Mouse (Mus musculus): ENCODE measurements at regions not wholly inside any gene's neighbourhood (a gene's known extent, or its start where the extent isn't known, plus 50 kb on each side); places are given as distances from the start of the nearest gene placed in this dataset.

GRCm38 (mm10) chr2:178967584-178968365, 474.5 kb upstream of the Cdh4 start:
- Histone ChIP-seq H3K27me3 (ENCODE audit: control insufficient read depth, insufficient read depth, low read length) (no peaks in the 10 kb centered on the region), H3K36me3 (ENCODE audit: control insufficient read depth, insufficient read depth, low read length) (no peaks in the 10 kb centered on the region), H3K4me1 (replicated peaks; ENCODE audit: control insufficient read depth, insufficient read depth) (no peaks in the 10 kb centered on the region), H3K9me3 (ENCODE audit: control insufficient read depth, low read length) (no peaks in the 10 kb centered on the region), H3K4me2 (replicated peaks; ENCODE audit: low read depth) (no peak overlapping the region), H3K9ac (ENCODE audit: low read length) (no peak overlapping the region), H3K4me3 (ENCODE audit: low read depth, low read length) (no peak overlapping the region), H3K27ac (replicated peaks) (no peak overlapping the region)
- ATAC-seq (ENCODE audit: low FRiP score, low TSS enrichment) (no peak), DNase-seq (ENCODE audit: low spot score) (no peak)
- 81% methylated on average over 11 of the region's 11 CpGs for WGBS
- TF ChIP-seq EP300 (optimal IDR thresholded peaks at IDR 0.05) (no peak), CTCF (IDR thresholded peaks at IDR 0.05; ENCODE audit: low read depth) (no peak)

DNA sequence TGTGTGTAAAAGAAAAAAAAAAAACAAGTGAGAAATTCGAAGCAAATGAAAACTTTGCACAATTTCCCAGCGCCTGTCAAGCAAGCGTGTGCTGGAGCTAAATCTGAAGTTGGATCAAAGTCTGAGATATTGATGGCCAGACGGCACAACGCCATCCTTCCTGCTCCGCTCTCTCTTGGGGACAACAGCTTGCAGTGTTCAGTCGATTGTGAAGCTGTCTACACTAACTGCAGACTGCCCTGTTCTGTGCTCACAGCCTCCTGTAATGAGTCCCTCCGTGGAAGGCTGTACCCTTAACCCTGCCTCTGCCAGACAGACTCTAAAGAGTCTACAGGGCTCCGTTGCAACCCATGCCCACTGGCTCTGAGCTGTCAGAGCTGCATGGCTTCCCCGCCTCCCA, 472.5 kb upstream of the Cdh4 start:
- Histone ChIP-seq H3K9me3 (ENCODE audit: control insufficient read depth, low read length) (no peaks in the 10 kb centered on the region), H3K36me3 (ENCODE audit: control insufficient read depth, insufficient read depth, low read length) (no peaks in the 10 kb centered on the region), H3K9ac (ENCODE audit: low read length) (no peak overlapping the region), H3K4me2 (replicated peaks; ENCODE audit: low read depth) (no peak overlapping the region), H3K27ac (replicated peaks) (no peak overlapping the region), H3K27me3 (ENCODE audit: control insufficient read depth, insufficient read depth, low read length) (no peaks in the 10 kb centered on the region), H3K4me1 (replicated peaks; ENCODE audit: control insufficient read depth, insufficient read depth) (no peaks in the 10 kb centered on the region), H3K4me3 (ENCODE audit: low read depth, low read length) (no peak overlapping the region)
- DNase-seq (ENCODE audit: low spot score) (no peak), ATAC-seq (ENCODE audit: low FRiP score, low TSS enrichment) (no peak)
- no peak for TF ChIP-seq CTCF (IDR thresholded peaks at IDR 0.05; ENCODE audit: low read depth)
- TF ChIP-seq EP300 (optimal IDR thresholded peaks at IDR 0.05): no peak
- 75% methylated on average over 10 of the region's 10 CpGs for WGBS

DNA sequence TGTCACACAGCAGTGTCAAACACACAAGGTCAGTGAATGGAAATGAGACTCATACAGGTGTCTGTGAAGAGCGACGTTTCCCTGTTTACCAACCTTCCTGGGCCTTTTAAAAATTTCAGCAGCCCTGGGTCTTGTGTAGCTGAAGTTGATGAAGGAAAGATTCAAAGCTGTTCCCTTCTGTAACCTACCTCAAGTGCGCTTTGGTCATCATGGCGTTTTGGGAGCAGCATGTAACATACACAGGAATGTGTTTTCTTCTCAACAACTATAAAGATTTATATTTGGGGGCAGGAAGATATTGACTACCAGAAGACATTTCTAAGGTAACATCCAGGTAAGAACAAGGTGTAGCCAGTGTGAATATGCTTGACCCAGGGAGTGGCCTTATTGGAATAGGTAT, 466.9 kb upstream of the Cdh4 start:
- Histone ChIP-seq H3K9ac (ENCODE audit: low read length) (no peak overlapping the region), H3K4me2 (replicated peaks; ENCODE audit: low read depth) (no peak overlapping the region), H3K9me3 (ENCODE audit: control insufficient read depth, low read length) (no peaks in the 10 kb centered on the region), H3K4me1 (replicated peaks; ENCODE audit: control insufficient read depth, insufficient read depth) (no peaks in the 10 kb centered on the region), H3K27ac (replicated peaks) (no peak overlapping the region), H3K36me3 (ENCODE audit: control insufficient read depth, insufficient read depth, low read length) (no peaks in the 10 kb centered on the region), H3K4me3 (ENCODE audit: low read depth, low read length) (no peak overlapping the region), H3K27me3 (ENCODE audit: control insufficient read depth, insufficient read depth, low read length) (no peaks in the 10 kb centered on the region)
- no peak for DNase-seq (ENCODE audit: low spot score)
- no peak for TF ChIP-seq EP300 (optimal IDR thresholded peaks at IDR 0.05)
- WGBS: 88% methylated on average over 4 of the region's 4 CpGs
- ATAC-seq (ENCODE audit: low FRiP score, low TSS enrichment): no peak

- no peaks in the 10 kb centered on the region for H3K9me3 ChIP-seq (ENCODE audit: control insufficient read depth, low read length)
- no peak for DNase-seq (ENCODE audit: low spot score)
- no peaks in the 10 kb centered on the region for H3K27me3 ChIP-seq (ENCODE audit: control insufficient read depth, insufficient read depth, low read length)
- no peaks in the 10 kb centered on the region for H3K36me3 ChIP-seq (ENCODE audit: control insufficient read depth, insufficient read depth, low read length)
- TF ChIP-seq EP300 (optimal IDR thresholded peaks at IDR 0.05) (no peak), CTCF (IDR thresholded peaks at IDR 0.05; ENCODE audit: low read depth) (no peak)
- WGBS: 71% methylated on average over 6 of the region's 6 CpGs
- no peak overlapping the region for H3K4me2 ChIP-seq (replicated peaks; ENCODE audit: low read depth)
- no peak overlapping the region for H3K27ac ChIP-seq (replicated peaks)
- ATAC-seq (ENCODE audit: low FRiP score, low TSS enrichment): no peak
- no peak overlapping the region for H3K4me3 ChIP-seq (ENCODE audit: low read depth, low read length)
- H3K4me1 ChIP-seq (replicated peaks; ENCODE audit: control insufficient read depth, insufficient read depth): no peaks in the 10 kb centered on the region
- H3K9ac ChIP-seq (ENCODE audit: low read length): no peak overlapping the region
Measured at GRCm38 (mm10) chr2:178976046-178976445, 466.2 kb upstream of the Cdh4 start.

GRCm38 (mm10) chr2:178976495-178976894, 465.7 kb upstream of the Cdh4 start:
- Histone ChIP-seq H3K27me3 (ENCODE audit: control insufficient read depth, insufficient read depth, low read length) (no peaks in the 10 kb centered on the region), H3K4me1 (replicated peaks; ENCODE audit: control insufficient read depth, insufficient read depth) (no peaks in the 10 kb centered on the region), H3K9me3 (ENCODE audit: control insufficient read depth, low read length) (no peaks in the 10 kb centered on the region), H3K9ac (ENCODE audit: low read length) (no peak overlapping the region), H3K36me3 (ENCODE audit: control insufficient read depth, insufficient read depth, low read length) (no peaks in the 10 kb centered on the region), H3K27ac (replicated peaks) (no peak overlapping the region), H3K4me3 (ENCODE audit: low read depth, low read length) (no peak overlapping the region), H3K4me2 (replicated peaks; ENCODE audit: low read depth) (no peak overlapping the region)
- 65% methylated on average over 3 of the region's 3 CpGs for WGBS
- DNase-seq (ENCODE audit: low spot score): no peak
- no peak for TF ChIP-seq CTCF (IDR thresholded peaks at IDR 0.05; ENCODE audit: low read depth)
- no peak for TF ChIP-seq EP300 (optimal IDR thresholded peaks at IDR 0.05)
- ATAC-seq (ENCODE audit: low FRiP score, low TSS enrichment): no peak

DNA sequence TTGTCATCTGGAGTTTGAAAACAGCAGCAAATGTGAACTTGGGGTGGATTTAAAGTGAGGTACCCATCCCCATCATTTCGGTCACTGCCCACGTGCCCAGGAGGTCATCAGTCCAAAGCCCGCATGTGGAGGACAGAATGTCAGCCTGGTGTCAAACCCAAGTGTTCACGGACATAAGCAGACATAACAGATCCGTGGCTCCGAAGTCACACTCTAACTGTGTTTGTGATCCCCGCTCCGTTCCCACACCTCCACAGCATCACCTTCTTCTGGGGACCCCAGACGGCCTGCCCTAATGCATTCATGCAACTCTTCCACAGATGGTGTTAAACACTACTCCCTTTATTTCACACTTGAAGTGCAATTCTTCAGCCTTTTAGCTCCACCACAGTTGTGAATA, 462.8 kb upstream of the Cdh4 start:
- Histone ChIP-seq H3K36me3 (ENCODE audit: control insufficient read depth, insufficient read depth, low read length) (no peaks in the 10 kb centered on the region), H3K27me3 (ENCODE audit: control insufficient read depth, insufficient read depth, low read length) (no peaks in the 10 kb centered on the region), H3K4me1 (replicated peaks; ENCODE audit: control insufficient read depth, insufficient read depth) (no peaks in the 10 kb centered on the region; the same call in 1 of the 2 replicates), H3K9ac (ENCODE audit: low read length) (no peak overlapping the region), H3K9me3 (ENCODE audit: control insufficient read depth, low read length) (no peaks in the 10 kb centered on the region), H3K4me2 (replicated peaks; ENCODE audit: low read depth) (no peak overlapping the region), H3K4me3 (ENCODE audit: low read depth, low read length) (no peak overlapping the region), H3K27ac (replicated peaks) (no peak overlapping the region)
- no peak for TF ChIP-seq CTCF (IDR thresholded peaks at IDR 0.05; ENCODE audit: low read depth)
- TF ChIP-seq EP300 (optimal IDR thresholded peaks at IDR 0.05): no peak
- no peak for ATAC-seq (ENCODE audit: low FRiP score, low TSS enrichment)
- WGBS: 92% methylated on average over 9 of the region's 9 CpGs
- DNase-seq (ENCODE audit: low spot score): no peak
